Mouse (Mus musculus) brain, adult 10 weeks (tissue): ENCODE results near the gene Dach2. TPM values are rescaled to one million over a fixed set of nuclear protein-coding genes. Genes with fewer than 3 reads are reported as not detected.

Source experiments
- polyA plus RNA-seq: library from polyadenylated mRNA; stranded (reverse); fragments of 350-450 nt; fragmentation: Illumina TruSeq; extraction: RNeasy Lipid Tissue Mini Kit (QIAGEN cat#74804); gene quantifications from one replicate; pipeline ENCODE4 v1.2.3, GENCODE M21; 2015; ENCODE audit warnings: low read depth, low replicate concordance

Gene Dach2
- 0.91 TPM for polyA plus RNA-seq

GRCm38 (mm10) chrX:113297404-113297803, at the start of gene Dach2:
TSS of gene Dach2 (plus strand) at chrX:113297510.

Other genes starting within 250 kb of the Dach2 start
- 39.5 TPM for gene Chm, start 112.0 kb upstream of the Dach2 start, polyA plus RNA-seq